Mouse (Mus musculus) cerebellum, adult 2 months (tissue): Measurements from ENCODE around the gene Thoc7.

ENCODE experiments used
- CTCF ChIP-seq: fragments of 200-500 bp; IDR thresholded peaks from 2 replicates; pipeline ENCODE4 v1.5.1; 2011; ENCODE audit warnings: low read depth, mild to moderate bottlenecking, control low read depth, low read length, moderate library complexity, borderline replicate concordance; ENCODE audit not compliant: insufficient read depth
- POLR2A ChIP-seq: fragments of 200-500 bp; IDR thresholded peaks from 2 replicates; pipeline ENCODE4 v1.6.1; 2011; ENCODE audit warnings: low read length, control low read depth, borderline replicate concordance; ENCODE audit not compliant: insufficient read depth

GRCm38 (mm10) chr14:13977498-13977897, 15.8 kb upstream of the Thoc7 start:
- TF ChIP-seq CTCF (no peak), POLR2A (no peak)
